Mouse (Mus musculus) frontal cortex, postnatal 14 days (tissue): ENCODE measurements around the gene Sdhaf2.

Source experiments
- DNase-seq, 2 experiments: peaks; one replicate each; pipeline ENCODE4 v3.0.0; 2022; ENCODE audit warnings: low spot score in 2 of 2

The Sdhaf2 gene

GRCm38 (mm10) chr19:10497512-10498160 lies 28.3 kb downstream of the Sdhaf2 start:
- no peak for DNase-seq

- no peak for DNase-seq
Observed at GRCm38 (mm10) chr19:10496976-10497375, 29.0 kb downstream of the Sdhaf2 start.

GRCm38 (mm10) chr19:10495670-10496069 lies 30.3 kb downstream of the Sdhaf2 start:
- no peak for DNase-seq

- DNase-seq, result peak in 1 of 2 experiments; percentile 46
Observed at GRCm38 (mm10) chr19:10486264-10486738, 39.6 kb downstream of the Sdhaf2 start.

GRCm38 (mm10) chr19:10482703-10483102 lies 43.2 kb downstream of the Sdhaf2 start, which contains the start of gene Ppp1r32:
Gene Ppp1r32, minus strand, starts transcription at chr19:10482928.
- DNase-seq, result no peak

- no peak for DNase-seq
Observed at GRCm38 (mm10) chr19:10479541-10479940, 46.4 kb downstream of the Sdhaf2 start.

- no peak for DNase-seq
Observed at GRCm38 (mm10) chr19:10473779-10474178, 52.2 kb downstream of the Sdhaf2 start.

GRCm38 (mm10) chr19:10472958-10473357 lies 53.0 kb downstream of the Sdhaf2 start:
- DNase-seq, result no peak

- DNase-seq, result no peak
Observed at GRCm38 (mm10) chr19:10469171-10469658, 56.7 kb downstream of the Sdhaf2 start.

GRCm38 (mm10) chr19:10464427-10464826 lies 61.5 kb downstream of the Sdhaf2 start:
- no peak for DNase-seq

GRCm38 (mm10) chr19:10461584-10461983 lies 64.4 kb downstream of the Sdhaf2 start:
- no peak for DNase-seq

- no peak for DNase-seq
Observed at GRCm38 (mm10) chr19:10459907-10460306, 66.0 kb downstream of the Sdhaf2 start.

GRCm38 (mm10) chr19:10458096-10458495 lies 67.8 kb downstream of the Sdhaf2 start:
- DNase-seq, result no peak

GRCm38 (mm10) chr19:10457484-10457800 lies 68.5 kb downstream of the Sdhaf2 start:
- DNase-seq, result no peak

- peak in 1 of 2 experiments; percentile 62 for DNase-seq
Observed at GRCm38 (mm10) chr19:10456752-10457483, 69.0 kb downstream of the Sdhaf2 start, which contains the start of gene Lrrc10b. Gene Lrrc10b, minus strand, starts transcription at chr19:10457473.

GRCm38 (mm10) chr19:10455437-10455806 lies 70.5 kb downstream of the Sdhaf2 start:
- DNase-seq, result no peak

- DNase-seq, result no peak
Observed at GRCm38 (mm10) chr19:10454718-10455436, 71.1 kb downstream of the Sdhaf2 start.
